In genomic region chr2:112247323-112247722, GRCm38 (mm10) we compare ENCODE assay signal across 30 mouse cellular contexts. TPM values are rescaled to one million over a fixed set of nuclear protein-coding genes. Genes with fewer than 3 reads are reported as not detected.
DNase-seq lines count a peak whose midpoint lies in the region; ATAC-seq and TF ChIP-seq lines count a peak whose summit lies in the region.
"Had no signal": no experiment of that assay in that cellular context is flagged by ENCODE, and none has a peak within 500 bp of the region (broad histone marks: within the 10 kb centered on the region; RNA-seq: fewer than 3 reads in every experiment).

No protein-coding gene starts in this region.

- 0 out of 2 replicates have a peak, but pooled peaks cover 5% of the 10 kb centered on the region for H3K27me3 ChIP-seq in heart, embryonic 10.5 days (ENCODE audit: insufficient read depth, poor library complexity, severe bottlenecking)
- no peaks in the 10 kb centered on the region for H3K27me3 ChIP-seq in cerebellum, adult 2 months (ENCODE audit: control insufficient read depth, insufficient read depth, low read length)
- H3K27me3 ChIP-seq: CH12.LX; embryonic facial prominence, embryonic 13.5 days; embryonic facial prominence, embryonic 15.5 days; forebrain, embryonic 12.5 days; Patski had no signal

- H3K36me3 ChIP-seq in heart, embryonic 10.5 days = peaks cover 31% of the 10 kb centered on the region
- H3K36me3 ChIP-seq: embryonic facial prominence, embryonic 15.5 days had no signal

- H3K27ac ChIP-seq in heart, embryonic 10.5 days = no peak overlapping the region
- H3K27ac ChIP-seq in layer of hippocampus, adult 2 months = no peak overlapping the region
- H3K27ac ChIP-seq in cerebellum, adult 2 months (ENCODE audit: insufficient read depth, low read length) = no peak overlapping the region
- H3K27ac ChIP-seq: embryonic facial prominence, embryonic 13.5 days; embryonic facial prominence, embryonic 15.5 days; forebrain, embryonic 10.5 days; forebrain, embryonic 12.5 days had no signal

- 79% methylated on average over 10 of the region's 10 CpGs for WGBS in heart, embryonic 10.5 days
- WGBS in cerebellum, adult 2 months = 80% methylated on average over 10 of the region's 10 CpGs

- DNase-seq in heart, adult 11 months = peak; percentile 70
- no peak for DNase-seq in heart, embryonic 10.5 days (ENCODE audit: low spot score)
- DNase-seq in layer of hippocampus, adult 2 months (ENCODE audit: low spot score in 2 of 2) = no peak
- no peak for DNase-seq in cerebellum, adult 2 months
- DNase-seq: adrenal gland, adult 8-10 months; adrenal gland, postnatal 14 days; adrenal gland, postnatal 36 days; B cell, adult 2 months; cerebellum, adult 11-12 months; cerebellum, adult 8-10 months; cerebellum, adult 9-11 months; cerebellum, postnatal 14 days; cerebellum, postnatal 36 days; embryo, embryonic 11 days had no signal

- H3K4me1 ChIP-seq in heart, embryonic 10.5 days = 0 out of 2 replicates have a peak, but pooled peaks cover 5% of the 10 kb centered on the region
- no peaks in the 10 kb centered on the region for H3K4me1 ChIP-seq in cerebellum, adult 2 months (ENCODE audit: control insufficient read depth, insufficient read depth, low read length)
- H3K4me1 ChIP-seq: embryonic facial prominence, embryonic 15.5 days; forebrain, embryonic 12.5 days had no signal

- H3K9me3 ChIP-seq in heart, embryonic 10.5 days = no peaks in the 10 kb centered on the region
- H3K9me3 ChIP-seq: embryonic facial prominence, embryonic 13.5 days; embryonic facial prominence, embryonic 15.5 days; forebrain, embryonic 10.5 days; forebrain, embryonic 12.5 days; G1E had no signal

- TF ChIP-seq CTCF in layer of hippocampus, adult 2 months (conservative IDR thresholded peaks at IDR 0.05) = no peak
- no peak for TF ChIP-seq CTCF in cerebellum, adult 2 months (IDR thresholded peaks at IDR 0.05; ENCODE audit: borderline replicate concordance, insufficient read depth, low read depth, low read length)

- peak; percentile 57 to 72 for ATAC-seq in hematopoietic stem cell, adult 5-6 weeks (replicated peaks in 1 of 2; ENCODE audit: insufficient read depth in 1 of 2, low FRiP score in 2 of 2, low TSS enrichment in 1 of 2, low read depth in 1 of 2, poor library complexity in 2 of 2, severe bottlenecking in 2 of 2)
- peak; percentile 80 for ATAC-seq in megakaryocyte progenitor cell, adult 5-6 weeks (replicated peaks; ENCODE audit: poor library complexity)
- ATAC-seq: activated CD4-positive, CD25-positive, alpha-beta regulatory T cell, adult 4 months; CD4-positive, CD25-positive, alpha-beta regulatory T cell, adult 4 months; forebrain, embryonic 14.5 days; forebrain, embryonic 16.5 days; Patski had no signal

- no peak for TF ChIP-seq POLR2A in cerebellum, adult 2 months (IDR thresholded peaks at IDR 0.05; ENCODE audit: borderline replicate concordance, insufficient read depth, low read length)

- H3K4me3 ChIP-seq in heart, embryonic 10.5 days = no peak overlapping the region
- H3K4me3 ChIP-seq in layer of hippocampus, adult 2 months = no peak overlapping the region
- no peak overlapping the region for H3K4me3 ChIP-seq in cerebellum, adult 2 months (replicated peaks; ENCODE audit: insufficient read depth, low read depth, low read length)
- H3K4me3 ChIP-seq: embryonic facial prominence, embryonic 13.5 days; embryonic facial prominence, embryonic 15.5 days; erythroblast, embryonic 14.5 days; forebrain, embryonic 10.5 days; forebrain, embryonic 12.5 days had no signal

RNA-seq across cellular contexts. Expression of gene Lpcat4, which starts 8.1 kb away (rescaled TPM):
- polyA plus RNA-seq in heart, embryonic 10.5 days (2016; fragmentation: Nextera tagmentation; extraction: Ambion mirVana) = 22.0 and 23.0 TPM in 2 replicates
- 7.8 and 22.5 TPM in 2 replicates for total RNA-seq in hematopoietic stem cell, adult 5-6 weeks (2017)
- total RNA-seq in megakaryocyte progenitor cell, adult 5-6 weeks (2015) = 20.5 and 25.2 TPM in 2 replicates
- 7.8 and 8.5 TPM in 2 replicates for total RNA-seq in megakaryocyte progenitor cell, adult 5-6 weeks (2017)
- total RNA-seq in layer of hippocampus, adult 2 months (2021) = 10 to 100 TPM; 87.5 to 89.8 TPM
- 219 and 231 TPM in 2 replicates for polyA plus RNA-seq in cerebellum, adult 2 months (2012; rRNA removed)

RNA-seq across cellular contexts. Expression of gene Nutm1, which starts 11.8 kb away (rescaled TPM):
- polyA plus RNA-seq in heart, embryonic 10.5 days (2016; fragmentation: Nextera tagmentation; extraction: Ambion mirVana) = 0.04 and 0.07 TPM in 2 replicates
- not detected in 2 replicates for total RNA-seq in hematopoietic stem cell, adult 5-6 weeks (2017)
- not detected in 2 replicates for total RNA-seq in megakaryocyte progenitor cell, adult 5-6 weeks (2015)
- total RNA-seq in megakaryocyte progenitor cell, adult 5-6 weeks (2017) = not detected in 2 replicates
- not detected for total RNA-seq in layer of hippocampus, adult 2 months (2021)
- polyA plus RNA-seq in cerebellum, adult 2 months (2012; rRNA removed) = not detected in 2 replicates
- total RNA-seq: adrenal gland, adult 18-20 months; adrenal gland, postnatal 14 days; adrenal gland, postnatal 36 days; CH12.LX had no signal
- polyA plus RNA-seq: activated CD4-positive, CD25-positive, alpha-beta regulatory T cell, adult 4 months; CD4-positive, CD25-positive, alpha-beta regulatory T cell, adult 4 months; embryonic facial prominence, embryonic 11.5 days; embryonic facial prominence, embryonic 13.5 days; embryonic facial prominence, embryonic 15.5 days; erythroblast, embryonic 14.5 days; forebrain, embryonic 12.5 days; forebrain, embryonic 14.5 days; forebrain, embryonic 16.5 days had no signal

RNA-seq across cellular contexts. Expression of gene Nop10, which starts 14.4 kb away (rescaled TPM):
- 188 and 206 TPM in 2 replicates for polyA plus RNA-seq in heart, embryonic 10.5 days (2016; fragmentation: Nextera tagmentation; extraction: Ambion mirVana)
- total RNA-seq in hematopoietic stem cell, adult 5-6 weeks (2017) = 109 and 165 TPM in 2 replicates
- 153 and 154 TPM in 2 replicates for total RNA-seq in megakaryocyte progenitor cell, adult 5-6 weeks (2015)
- 182 and 256 TPM in 2 replicates for total RNA-seq in megakaryocyte progenitor cell, adult 5-6 weeks (2017)
- 10 to 100 TPM; 51.6 to 52.0 TPM for total RNA-seq in layer of hippocampus, adult 2 months (2021)
- 99.7 and 104 TPM in 2 replicates for polyA plus RNA-seq in cerebellum, adult 2 months (2012; rRNA removed)

RNA-seq across cellular contexts. Expression of gene Slc12a6, which starts 18.3 kb away (rescaled TPM):
- polyA plus RNA-seq in heart, embryonic 10.5 days (2016; fragmentation: Nextera tagmentation; extraction: Ambion mirVana) = 9.5 and 10.4 TPM in 2 replicates
- 95.7 and 126 TPM in 2 replicates for total RNA-seq in hematopoietic stem cell, adult 5-6 weeks (2017)
- total RNA-seq in megakaryocyte progenitor cell, adult 5-6 weeks (2015) = 55.6 and 71.4 TPM in 2 replicates
- 50.6 and 58.6 TPM in 2 replicates for total RNA-seq in megakaryocyte progenitor cell, adult 5-6 weeks (2017)
- 100 to 1,000 TPM; 107 to 112 TPM for total RNA-seq in layer of hippocampus, adult 2 months (2021)
- 96.9 and 98.7 TPM in 2 replicates for polyA plus RNA-seq in cerebellum, adult 2 months (2012; rRNA removed)

RNA-seq across cellular contexts. Expression of gene Gm21985, which starts 18.8 kb away (rescaled TPM):
- polyA plus RNA-seq in heart, embryonic 10.5 days (2016; fragmentation: Nextera tagmentation; extraction: Ambion mirVana) = not detected in 2 replicates
- not detected in 2 replicates for total RNA-seq in hematopoietic stem cell, adult 5-6 weeks (2017)
- total RNA-seq in megakaryocyte progenitor cell, adult 5-6 weeks (2015) = 0.17 TPM in 1 of 2 replicates, not detected in the other
- 0.57 and 1.3 TPM in 2 replicates for total RNA-seq in megakaryocyte progenitor cell, adult 5-6 weeks (2017)
- total RNA-seq in layer of hippocampus, adult 2 months (2021) = under 1 TPM in 1 of 2 experiments, not detected in 1; 0.22 TPM
- polyA plus RNA-seq in cerebellum, adult 2 months (2012; rRNA removed) = 0.19 TPM in 1 of 2 replicates, not detected in the other
- total RNA-seq: adrenal gland, postnatal 14 days had no signal
- polyA plus RNA-seq: activated CD4-positive, CD25-positive, alpha-beta regulatory T cell, adult 4 months; CD4-positive, CD25-positive, alpha-beta regulatory T cell, adult 4 months; embryonic facial prominence, embryonic 11.5 days; embryonic facial prominence, embryonic 13.5 days; embryonic facial prominence, embryonic 15.5 days; erythroblast, embryonic 14.5 days; forebrain, embryonic 10.5 days; forebrain, embryonic 12.5 days; forebrain, embryonic 14.5 days; forebrain, embryonic 16.5 days; G1E had no signal
